Comparison of ENCODE assay signal across 8 mouse cellular contexts in the genomic region with DNA sequence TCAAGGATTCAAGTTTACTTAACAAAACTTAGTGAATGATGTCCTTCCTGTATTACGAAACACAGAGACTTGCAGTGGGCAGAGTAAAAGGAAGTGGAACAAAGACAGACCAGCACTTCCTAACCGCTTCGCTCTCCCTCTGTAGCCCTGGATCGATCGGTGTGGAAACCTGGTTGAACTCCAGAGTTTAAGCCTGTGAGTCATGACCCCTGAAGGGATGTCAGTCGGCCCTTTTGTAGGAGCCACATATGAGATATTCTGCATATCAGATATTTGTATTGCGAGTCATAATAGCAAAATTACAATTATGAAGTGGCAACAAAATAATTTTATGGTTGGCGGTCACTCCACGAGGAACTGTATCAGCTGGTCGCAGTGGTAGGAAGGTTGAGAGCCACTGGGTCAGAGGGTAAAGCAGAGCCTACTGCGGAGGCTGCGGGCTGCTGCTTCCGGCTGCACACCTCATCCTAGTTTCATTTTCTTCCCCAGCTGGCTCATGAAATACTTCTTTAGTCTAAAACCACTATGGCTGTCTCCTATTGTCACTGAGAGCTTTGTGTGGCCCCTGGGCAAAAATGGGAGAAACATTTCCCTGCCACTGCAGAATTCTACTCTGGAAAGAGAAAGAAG. TPM values are rescaled to one million over a fixed set of nuclear protein-coding genes. Genes with fewer than 3 reads are reported as not detected.
DNase-seq lines count a peak whose midpoint lies in the region; ATAC-seq lines count a peak whose summit lies in the region.

No protein-coding gene starts in this region.

- H3K9ac ChIP-seq in limb, embryonic 15.5 days = no peak overlapping the region
- H3K9ac ChIP-seq in stomach, embryonic 16.5 days (ENCODE audit: low read length) = 0 out of 2 replicates have a peak overlapping the region, but pooled peaks have one; percentile 49
- no peak overlapping the region for H3K9ac ChIP-seq in midbrain, embryonic 11.5 days (ENCODE audit: low read length)

- H3K4me2 ChIP-seq in limb, embryonic 15.5 days = no peak overlapping the region
- peak overlapping the region; percentile 28 for H3K4me2 ChIP-seq in stomach, embryonic 16.5 days (ENCODE audit: low read depth, low read length)
- no peak overlapping the region for H3K4me2 ChIP-seq in midbrain, embryonic 11.5 days

- no peaks in the 10 kb centered on the region for H3K9me3 ChIP-seq in limb, embryonic 15.5 days
- H3K9me3 ChIP-seq in stomach, embryonic 16.5 days (replicated peaks; ENCODE audit: control insufficient read depth, low read length) = no peaks in the 10 kb centered on the region
- no peaks in the 10 kb centered on the region for H3K9me3 ChIP-seq in midbrain, embryonic 11.5 days (ENCODE audit: control insufficient read depth, low read length)

- peak overlapping the region; percentile 97 for H3K27ac ChIP-seq in brown adipose tissue, adult 24 weeks (replicated peaks; ENCODE audit: low read depth, low read length)
- peak overlapping the region; percentile 33 for H3K27ac ChIP-seq in limb, embryonic 15.5 days
- peak overlapping the region; percentile 68 for H3K27ac ChIP-seq in stomach, embryonic 16.5 days (ENCODE audit: low read length)
- no peak overlapping the region for H3K27ac ChIP-seq in midbrain, embryonic 11.5 days (ENCODE audit: low read depth, low read length)

- DNase-seq in lung, adult 18-20 months = peak; percentile 52 to 54
- no peak for DNase-seq in lung, postnatal 14 days
- no peak for DNase-seq in midbrain, embryonic 11.5 days (ENCODE audit: low spot score, missing footprints)
- DNase-seq in gastrocnemius, postnatal 10 days = no peak
- no peak for DNase-seq in left cerebral cortex, adult 8-10 months (ENCODE audit: low spot score in 2 of 2)

- no peak for ATAC-seq in limb, embryonic 15.5 days (ENCODE audit: insufficient number of reproducible peaks, low FRiP score, low TSS enrichment, low read depth)
- ATAC-seq in stomach, embryonic 16.5 days (ENCODE audit: insufficient read depth, low FRiP score) = no peak
- ATAC-seq in midbrain, embryonic 11.5 days (ENCODE audit: low FRiP score) = no peak

- peaks cover 17% of the 10 kb centered on the region; the same call in 1 of the 2 replicates for H3K36me3 ChIP-seq in limb, embryonic 15.5 days
- H3K36me3 ChIP-seq in stomach, embryonic 16.5 days (ENCODE audit: control insufficient read depth, insufficient read depth, low read length) = no peaks in the 10 kb centered on the region
- peaks cover 5% of the 10 kb centered on the region for H3K36me3 ChIP-seq in midbrain, embryonic 11.5 days (ENCODE audit: control insufficient read depth, insufficient read depth, low read length)

- H3K4me1 ChIP-seq in brown adipose tissue, adult 24 weeks (ENCODE audit: control insufficient read depth, insufficient read depth, insufficient read length, low read length) = peaks cover 37% of the 10 kb centered on the region
- H3K4me1 ChIP-seq in limb, embryonic 15.5 days = peaks cover 34% of the 10 kb centered on the region
- peaks cover 30% of the 10 kb centered on the region for H3K4me1 ChIP-seq in stomach, embryonic 16.5 days (ENCODE audit: control insufficient read depth, insufficient read depth, low read length)
- H3K4me1 ChIP-seq in midbrain, embryonic 11.5 days (ENCODE audit: control insufficient read depth, insufficient read depth, low read length) = no peaks in the 10 kb centered on the region

- H3K4me3 ChIP-seq in brown adipose tissue, adult 24 weeks (ENCODE audit: insufficient read depth, low read depth, low read length) = peak overlapping the region; percentile 53
- H3K4me3 ChIP-seq in limb, embryonic 15.5 days = no peak overlapping the region
- 0 out of 2 replicates have a peak overlapping the region, but pooled peaks have one; percentile 1 for H3K4me3 ChIP-seq in stomach, embryonic 16.5 days (replicated peaks; ENCODE audit: low read length)
- H3K4me3 ChIP-seq in midbrain, embryonic 11.5 days (ENCODE audit: low read depth, low read length) = no peak overlapping the region

- WGBS in limb, embryonic 15.5 days = 88% methylated on average over 13 of the region's 13 CpGs
- 67% methylated on average over 13 of the region's 13 CpGs for WGBS in stomach, embryonic 16.5 days
- WGBS in midbrain, embryonic 11.5 days = 93% methylated on average over 13 of the region's 13 CpGs

- no peaks in the 10 kb centered on the region for H3K27me3 ChIP-seq in limb, embryonic 15.5 days
- H3K27me3 ChIP-seq in stomach, embryonic 16.5 days (ENCODE audit: control insufficient read depth, insufficient read depth, low read length) = no peaks in the 10 kb centered on the region
- H3K27me3 ChIP-seq in midbrain, embryonic 11.5 days (ENCODE audit: control insufficient read depth, insufficient read depth, low read length) = no peaks in the 10 kb centered on the region

RNA-seq across cellular contexts. Expression of gene Sp2, which starts 15.7 kb away (rescaled TPM):
- 11.8 and 13.1 TPM in 2 replicates for polyA plus RNA-seq in brown adipose tissue, adult 24 weeks (2012; ENCODE audit: insufficient read depth, insufficient read length, missing spikeins)
- 15.1 and 16.8 TPM in 2 replicates for polyA plus RNA-seq in limb, embryonic 15.5 days (2015; fragmentation: Nextera tagmentation; extraction: Ambion mirVana)
- polyA plus RNA-seq in stomach, embryonic 16.5 days (2015; fragmentation: Nextera tagmentation; extraction: Ambion mirVana) = 13.4 and 14.6 TPM in 2 replicates
- 22.2 and 26.3 TPM in 2 replicates for polyA plus RNA-seq in midbrain, embryonic 11.5 days (2014; fragmentation: Nextera tagmentation; extraction: Ambion mirVana)
- 10 to 100 TPM; 15.2 to 15.9 TPM for total RNA-seq in gastrocnemius, postnatal 10 days (2021)
- 10 to 100 TPM; 10.7 to 15.0 (median 13.0) TPM for total RNA-seq in left cerebral cortex, adult 8-10 months (2022)

RNA-seq across cellular contexts. Expression of gene Pnpo, which starts 23.2 kb away (rescaled TPM):
- 19.8 and 25.7 TPM in 2 replicates for polyA plus RNA-seq in brown adipose tissue, adult 24 weeks (2012; ENCODE audit: insufficient read depth, insufficient read length, missing spikeins)
- polyA plus RNA-seq in limb, embryonic 15.5 days (2015; fragmentation: Nextera tagmentation; extraction: Ambion mirVana) = 33.6 and 37.6 TPM in 2 replicates
- polyA plus RNA-seq in stomach, embryonic 16.5 days (2015; fragmentation: Nextera tagmentation; extraction: Ambion mirVana) = 70.7 and 76.8 TPM in 2 replicates
- 23.1 and 24.4 TPM in 2 replicates for polyA plus RNA-seq in midbrain, embryonic 11.5 days (2014; fragmentation: Nextera tagmentation; extraction: Ambion mirVana)
- 1 to 10 TPM; 8.4 to 9.4 TPM for total RNA-seq in gastrocnemius, postnatal 10 days (2021)
- total RNA-seq in left cerebral cortex, adult 8-10 months (2022) = 10 to 100 TPM; 43.7 to 51.2 (median 48.6) TPM

RNA-seq across cellular contexts. Expression of gene Prr15l, which starts 39.1 kb away (rescaled TPM):
- polyA plus RNA-seq in brown adipose tissue, adult 24 weeks (2012; ENCODE audit: insufficient read depth, insufficient read length, missing spikeins) = not detected in 2 replicates
- 3.4 and 3.6 TPM in 2 replicates for polyA plus RNA-seq in limb, embryonic 15.5 days (2015; fragmentation: Nextera tagmentation; extraction: Ambion mirVana)
- 70.8 and 81.7 TPM in 2 replicates for polyA plus RNA-seq in stomach, embryonic 16.5 days (2015; fragmentation: Nextera tagmentation; extraction: Ambion mirVana)
- 0.12 and 0.19 TPM in 2 replicates for polyA plus RNA-seq in midbrain, embryonic 11.5 days (2014; fragmentation: Nextera tagmentation; extraction: Ambion mirVana)
- not detected for total RNA-seq in gastrocnemius, postnatal 10 days (2021)
- total RNA-seq in left cerebral cortex, adult 8-10 months (2022) = not detected

RNA-seq across cellular contexts. Expression of gene Sp6, which starts 46.2 kb away (rescaled TPM):
- not detected in 2 replicates for polyA plus RNA-seq in brown adipose tissue, adult 24 weeks (2012; ENCODE audit: insufficient read depth, insufficient read length, missing spikeins)
- polyA plus RNA-seq in limb, embryonic 15.5 days (2015; fragmentation: Nextera tagmentation; extraction: Ambion mirVana) = 27.1 and 30.4 TPM in 2 replicates
- polyA plus RNA-seq in stomach, embryonic 16.5 days (2015; fragmentation: Nextera tagmentation; extraction: Ambion mirVana) = 6.1 and 9.7 TPM in 2 replicates
- not detected in 2 replicates for polyA plus RNA-seq in midbrain, embryonic 11.5 days (2014; fragmentation: Nextera tagmentation; extraction: Ambion mirVana)
- under 1 TPM; 0.21 to 0.77 TPM for total RNA-seq in gastrocnemius, postnatal 10 days (2021)
- total RNA-seq in left cerebral cortex, adult 8-10 months (2022) = 1 to 10 TPM; 1.1 to 2.0 (median 1.3) TPM

RNA-seq across cellular contexts. Expression of gene Cdk5rap3, which starts 50.7 kb away (rescaled TPM):
- 19.5 and 27.2 TPM in 2 replicates for polyA plus RNA-seq in brown adipose tissue, adult 24 weeks (2012; ENCODE audit: insufficient read depth, insufficient read length, missing spikeins)
- polyA plus RNA-seq in limb, embryonic 15.5 days (2015; fragmentation: Nextera tagmentation; extraction: Ambion mirVana) = 76.2 and 87.4 TPM in 2 replicates
- polyA plus RNA-seq in stomach, embryonic 16.5 days (2015; fragmentation: Nextera tagmentation; extraction: Ambion mirVana) = 68.7 and 75.0 TPM in 2 replicates
- 91.4 and 92.8 TPM in 2 replicates for polyA plus RNA-seq in midbrain, embryonic 11.5 days (2014; fragmentation: Nextera tagmentation; extraction: Ambion mirVana)
- 10 to 100 TPM; 30.0 to 39.3 TPM for total RNA-seq in gastrocnemius, postnatal 10 days (2021)
- total RNA-seq in left cerebral cortex, adult 8-10 months (2022) = 10 to 100 TPM; 40.6 to 44.6 (median 41.9) TPM

Comparison
In these comparisons a context has a peak if more than half of its experiments do, and no peak if none do; other contexts are left out.
1. DNase-seq: peak in lung, adult 18-20 months (2 of 2); none in lung, postnatal 14 days (single experiment), midbrain, embryonic 11.5 days (single experiment), gastrocnemius, postnatal 10 days (single experiment) and left cerebral cortex, adult 8-10 months (0 of 2).
2. H3K4me3 ChIP-seq: peak in brown adipose tissue, adult 24 weeks (single experiment) and stomach, embryonic 16.5 days (single experiment); none in limb, embryonic 15.5 days (single experiment) and midbrain, embryonic 11.5 days (single experiment).
3. RNA of gene Prr15l, which starts 39.1 kb away (polyA plus RNA-seq): 70.8 to 81.7 TPM in stomach, embryonic 16.5 days; 3.4 to 3.6 TPM in limb, embryonic 15.5 days, 0.12 to 0.19 TPM in midbrain, embryonic 11.5 days and not detected in brown adipose tissue, adult 24 weeks; every median in the first group is over 10 times any median in the second.